Comparison of ENCODE assay signal across 8 mouse cellular contexts in genomic region chr12:85598053-85598452, GRCm38 (mm10). TPM values are rescaled to one million over a fixed set of nuclear protein-coding genes. Genes with fewer than 3 reads are reported as not detected.
DNase-seq lines count a peak whose midpoint lies in the region; ATAC-seq lines count a peak whose summit lies in the region.

No protein-coding gene starts in this region.

- peak overlapping the region; percentile 96 for H3K9ac ChIP-seq in hindbrain, embryonic 16.5 days (ENCODE audit: low read depth, low read length)
- peak overlapping the region; percentile 92; the same call in 1 of the 2 replicates for H3K9ac ChIP-seq in midbrain, embryonic 13.5 days (replicated peaks)

- no peaks in the 10 kb centered on the region for H3K9me3 ChIP-seq in hindbrain, embryonic 16.5 days (ENCODE audit: control insufficient read depth, low read length)
- no peaks in the 10 kb centered on the region for H3K9me3 ChIP-seq in midbrain, embryonic 13.5 days

- peak overlapping the region; percentile 84 for H3K27ac ChIP-seq in brown adipose tissue, adult 24 weeks (replicated peaks; ENCODE audit: low read depth, low read length)
- H3K27ac ChIP-seq in hindbrain, embryonic 16.5 days (ENCODE audit: low read depth, low read length), result peak overlapping the region; percentile 95
- H3K27ac ChIP-seq in midbrain, embryonic 13.5 days, result no peak overlapping the region

- H3K4me1 ChIP-seq in brown adipose tissue, adult 24 weeks (ENCODE audit: control insufficient read depth, insufficient read depth, insufficient read length, low read length), result peaks cover 29% of the 10 kb centered on the region
- peaks cover 22% of the 10 kb centered on the region for H3K4me1 ChIP-seq in hindbrain, embryonic 16.5 days (ENCODE audit: control insufficient read depth, insufficient read depth, low read depth, low read length)
- peaks cover 23% of the 10 kb centered on the region for H3K4me1 ChIP-seq in midbrain, embryonic 13.5 days (replicated peaks)

- no peak for ATAC-seq in hindbrain, embryonic 16.5 days
- no peak for ATAC-seq in midbrain, embryonic 13.5 days

- H3K4me3 ChIP-seq in brown adipose tissue, adult 24 weeks (ENCODE audit: insufficient read depth, low read depth, low read length), result peak overlapping the region; percentile 90
- H3K4me3 ChIP-seq in hindbrain, embryonic 16.5 days (ENCODE audit: low read length), result peak overlapping the region; percentile 87
- H3K4me3 ChIP-seq in midbrain, embryonic 13.5 days (replicated peaks), result peak overlapping the region; percentile 76

- WGBS in hindbrain, embryonic 16.5 days, result 38% methylated on average over 11 of the region's 11 CpGs
- WGBS in midbrain, embryonic 13.5 days, result 48% methylated on average over 11 of the region's 11 CpGs

- DNase-seq in heart, adult 11 months, result peak; percentile 95
- DNase-seq in heart, postnatal 4 days, result no peak
- no peak for DNase-seq in layer of hippocampus, adult 11-12 months (ENCODE audit: low spot score)
- no peak for DNase-seq in gastrocnemius, postnatal 4 days (ENCODE audit: low spot score in 2 of 2)
- DNase-seq in layer of hippocampus, postnatal 25 days (ENCODE audit: extremely low spot score in 1 of 2, low spot score in 1 of 2), result no peak

- no peaks in the 10 kb centered on the region for H3K27me3 ChIP-seq in hindbrain, embryonic 16.5 days (replicated peaks; ENCODE audit: control insufficient read depth, insufficient read depth, low read length)
- peaks cover 6% of the 10 kb centered on the region for H3K27me3 ChIP-seq in midbrain, embryonic 13.5 days

- H3K4me2 ChIP-seq in hindbrain, embryonic 16.5 days (ENCODE audit: low read length), result peak overlapping the region; percentile 62
- peak overlapping the region; percentile 76 for H3K4me2 ChIP-seq in midbrain, embryonic 13.5 days (replicated peaks)

- no peaks in the 10 kb centered on the region for H3K36me3 ChIP-seq in hindbrain, embryonic 16.5 days (ENCODE audit: control insufficient read depth, insufficient read depth, low read length)
- H3K36me3 ChIP-seq in midbrain, embryonic 13.5 days, result no peaks in the 10 kb centered on the region

RNA-seq across cellular contexts. Expression of gene Jdp2, which starts 0.8 kb away (rescaled TPM):
- total RNA-seq in heart, postnatal 4 days (2021), result 10 to 100 TPM in 1 of 2 experiments, 1 to 10 TPM in 1; 9.1 to 12.2 TPM
- 9.9 and 11.2 TPM in 2 replicates for polyA plus RNA-seq in brown adipose tissue, adult 24 weeks (2012; ENCODE audit: insufficient read depth, insufficient read length, missing spikeins)
- polyA plus RNA-seq in hindbrain, embryonic 16.5 days (2015; fragmentation: Nextera tagmentation; extraction: Ambion mirVana), result 0.26 and 0.56 TPM in 2 replicates
- polyA plus RNA-seq in midbrain, embryonic 13.5 days (2015; fragmentation: Nextera tagmentation; extraction: Ambion mirVana), result 0.24 and 0.34 TPM in 2 replicates
- 10 to 100 TPM; 19.3 to 21.5 TPM for total RNA-seq in gastrocnemius, postnatal 4 days (2021)
- total RNA-seq in layer of hippocampus, postnatal 25 days (2021), result 10 to 100 TPM; 40.6 to 42.3 TPM
